ENCODE assay signal across 20 mouse cellular contexts in genomic region chr5:15849520-15849919, GRCm38 (mm10).
"Had no signal": no experiment of that assay in that cellular context is flagged by ENCODE, and none has a peak within 500 bp of the region (broad histone marks: within the 10 kb centered on the region; RNA-seq: fewer than 3 reads in every experiment).

No protein-coding gene starts in this region.

- H3K4me1 ChIP-seq: limb, embryonic 15.5 days had no signal

- H3K4me2 ChIP-seq: limb, embryonic 12.5 days; limb, embryonic 15.5 days; liver, embryonic 11.5 days; lung, embryonic 14.5 days had no signal

- H3K27me3 ChIP-seq: limb, embryonic 12.5 days; limb, embryonic 15.5 days; midbrain, embryonic 13.5 days had no signal

- H3K36me3 ChIP-seq: limb, embryonic 12.5 days; limb, embryonic 15.5 days; midbrain, embryonic 13.5 days had no signal

- H3K4me3 ChIP-seq: limb, embryonic 12.5 days; limb, embryonic 15.5 days; midbrain, embryonic 13.5 days; myocyte had no signal

- H3K9me3 ChIP-seq: limb, embryonic 12.5 days; limb, embryonic 15.5 days; midbrain, embryonic 13.5 days had no signal

- H3K27ac ChIP-seq: limb, embryonic 12.5 days; limb, embryonic 15.5 days; liver, embryonic 14.5 days; macrophage; stomach, postnatal 0 days had no signal

- ATAC-seq: intestine, embryonic 16.5 days; liver, postnatal 0 days; lung, postnatal 0 days had no signal

- H3K9ac ChIP-seq: limb, embryonic 12.5 days; limb, embryonic 15.5 days; liver, embryonic 14.5 days; liver, postnatal 0 days; lung, embryonic 14.5 days; midbrain, embryonic 13.5 days had no signal

- DNase-seq: kidney, adult 18-20 months; kidney, adult 9 months; kidney, postnatal 14 days; kidney, postnatal 4 days; liver, postnatal 0 days; lung, embryonic 14.5 days; right cerebral cortex, postnatal 4 days; thymus, adult 2 months; thymus, postnatal 14 days; thymus, postnatal 4 days had no signal
